Mouse (Mus musculus) intestine, embryonic 16.5 days (tissue): ENCODE data around the gene Clec16a. TPM values are rescaled to one million over a fixed set of nuclear protein-coding genes. Genes with fewer than 3 reads are reported as not detected.

ENCODE experiments used
- ATAC-seq: fragments of 200-750 bp; cut with Nextera tagmentation; 2 replicates; pipeline ENCODE4 v1.8.0; 2017; ENCODE audit warnings: moderate TSS enrichment, moderate library complexity
- H3K27ac ChIP-seq: fragments of 300-500 bp; sonication (generic); 2 replicates; pipeline ENCODE4 v1.5.1; 2014; ENCODE audit warnings: mild to moderate bottlenecking, low read length
- H3K27me3 ChIP-seq: fragments of 300-500 bp; sonication (generic); replicated peaks from 2 replicates; pipeline ENCODE4 v1.6.1; 2014; ENCODE audit warnings: low read length, control low read depth, mixed read lengths; ENCODE audit not compliant: control insufficient read depth, insufficient read depth
- H3K36me3 ChIP-seq: fragments of 300-500 bp; sonication (generic); 2 replicates; pipeline ENCODE4 v1.6.1; 2014; ENCODE audit warnings: low read length, control low read depth; ENCODE audit not compliant: control insufficient read depth, insufficient read depth
- H3K4me1 ChIP-seq: fragments of 300-500 bp; sonication (generic); 2 replicates; pipeline ENCODE4 v1.6.1; 2014; ENCODE audit warnings: low read length, control low read depth, mixed read lengths; ENCODE audit not compliant: control insufficient read depth, insufficient read depth
- H3K4me2 ChIP-seq: fragments of 300-500 bp; sonication (generic); 2 replicates; pipeline ENCODE4 v1.6.1; 2014; ENCODE audit warnings: low read depth, low read length, control low read depth
- H3K4me3 ChIP-seq: fragments of 300-500 bp; sonication (generic); 2 replicates; pipeline ENCODE4 v1.5.1; 2014; ENCODE audit warnings: mild to moderate bottlenecking, low read length
- H3K9ac ChIP-seq: fragments of 300-500 bp; sonication (generic); 2 replicates; pipeline ENCODE4 v1.6.1; 2014; ENCODE audit warnings: low read depth, low read length
- H3K9me3 ChIP-seq: fragments of 300-500 bp; sonication (generic); 2 replicates; pipeline ENCODE4 v1.6.1; 2016; ENCODE audit warnings: low read length, control low read depth; ENCODE audit not compliant: control insufficient read depth
- WGBS: fragments of 180-500 bp; shearing (Covaris S2); extraction: QIAGEN DNeasy Blood & Tissue Kit; methylation state at CpG from one replicate; pipeline ENCODE4 v1.1.7; 2014; 5-methylcytosine and 5-hydroxymethylcytosine counted together
- polyA plus RNA-seq: library from polyadenylated mRNA; unstranded; fragments of >200 nt; fragmentation: Nextera tagmentation; extraction: Ambion mirVana; gene quantifications from 2 replicates; pipeline ENCODE4 v1.2.1, GENCODE M21; 2015

Clec16a gene
- polyA plus RNA-seq, 1 experiment from 2014 or later: 24.3 TPM

GRCm38 (mm10) chr16:10785371-10786231 is 240.5 kb downstream of the Clec16a start, which contains the start of gene Socs1:
Gene Socs1, minus strand, starts transcription at chr16:10785536.
- peak within 1 kb of the TSS; percentile 99 for H3K27ac ChIP-seq
- peak within 1 kb of the TSS; percentile 86 for H3K9ac ChIP-seq
- H3K9me3 ChIP-seq: no peaks in the 10 kb centered on the region
- peaks cover 19% of the 10 kb centered on the region for H3K4me1 ChIP-seq
- H3K27me3 ChIP-seq: no peaks in the 10 kb centered on the region
- peak within 1 kb of the TSS; percentile 79 for H3K4me3 ChIP-seq
- peak; percentile 89 for ATAC-seq
- under 1% methylated on average over 59 of the region's 59 CpGs for WGBS
- H3K36me3 ChIP-seq: 0 out of 2 replicates have a peak, but pooled peaks cover 2% of the 10 kb centered on the region
- peak within 1 kb of the TSS; percentile 97 for H3K4me2 ChIP-seq

- Histone ChIP-seq H3K9me3 (no peaks in the 10 kb centered on the region), H3K4me2 (peak overlapping the region; percentile 97), H3K9ac (peak overlapping the region; percentile 86), H3K27ac (peak overlapping the region; percentile 99), H3K4me3 (peak overlapping the region; percentile 79), H3K36me3 (0 out of 2 replicates have a peak, but pooled peaks cover 2% of the 10 kb centered on the region), H3K4me1 (peaks cover 19% of the 10 kb centered on the region), H3K27me3 (no peaks in the 10 kb centered on the region)
- WGBS: 1% methylated on average over 9 of the region's 9 CpGs
- peak; percentile 36 for ATAC-seq
These were observed 241.1 kb downstream of the Clec16a start for GRCm38 (mm10) chr16:10786288-10786687.

- H3K27me3 ChIP-seq: no peaks in the 10 kb centered on the region
- H3K4me2 ChIP-seq: no peak overlapping the region
- H3K4me1 ChIP-seq: peaks cover 19% of the 10 kb centered on the region
- peak overlapping the region; percentile 99 for H3K27ac ChIP-seq
- no peak for ATAC-seq
- H3K9ac ChIP-seq: no peak overlapping the region
- H3K36me3 ChIP-seq: 0 out of 2 replicates have a peak, but pooled peaks cover 2% of the 10 kb centered on the region
- no peaks in the 10 kb centered on the region for H3K9me3 ChIP-seq
- H3K4me3 ChIP-seq: no peak overlapping the region
- 59% methylated on average over 4 of the region's 4 CpGs for WGBS
These were observed 241.8 kb downstream of the Clec16a start for GRCm38 (mm10) chr16:10786782-10787547.

GRCm38 (mm10) chr16:10787548-10788058 is 242.5 kb downstream of the Clec16a start:
- H3K9me3 ChIP-seq: no peaks in the 10 kb centered on the region
- no peaks in the 10 kb centered on the region for H3K36me3 ChIP-seq
- no peak overlapping the region for H3K27ac ChIP-seq
- no peak overlapping the region for H3K4me3 ChIP-seq
- H3K4me1 ChIP-seq: peaks cover 15% of the 10 kb centered on the region
- H3K4me2 ChIP-seq: no peak overlapping the region
- no peaks in the 10 kb centered on the region for H3K27me3 ChIP-seq
- WGBS: 80% methylated on average over 7 of the region's 7 CpGs
- no peak for ATAC-seq
- H3K9ac ChIP-seq: no peak overlapping the region

- Histone ChIP-seq H3K9ac (0 out of 2 replicates have a peak within 1 kb of the TSS, but pooled peaks have one; percentile 11), H3K36me3 (no peaks in the 10 kb centered on the region), H3K4me2 (no peak within 1 kb of the TSS), H3K4me3 (no peak within 1 kb of the TSS), H3K4me1 (peaks cover 9% of the 10 kb centered on the region), H3K27me3 (no peaks in the 10 kb centered on the region), H3K27ac (no peak within 1 kb of the TSS), H3K9me3 (no peaks in the 10 kb centered on the region)
- 45% methylated on average over 16 of the region's 16 CpGs for WGBS
- no peak for ATAC-seq
These were observed 243.1 kb downstream of the Clec16a start, which contains the start of gene Tnp2 for GRCm38 (mm10) chr16:10788271-10788670. Gene Tnp2, minus strand, starts transcription at chr16:10788660.

GRCm38 (mm10) chr16:10788866-10789265 is 243.7 kb downstream of the Clec16a start:
- no peaks in the 10 kb centered on the region for H3K9me3 ChIP-seq
- no peak for ATAC-seq
- H3K9ac ChIP-seq: no peak overlapping the region
- WGBS: 76% methylated on average over 4 of the region's 4 CpGs
- H3K4me3 ChIP-seq: no peak overlapping the region
- no peaks in the 10 kb centered on the region for H3K27me3 ChIP-seq
- H3K4me2 ChIP-seq: no peak overlapping the region
- no peaks in the 10 kb centered on the region for H3K36me3 ChIP-seq
- peaks cover 6% of the 10 kb centered on the region; the same call in 1 of the 2 replicates for H3K4me1 ChIP-seq
- no peak overlapping the region for H3K27ac ChIP-seq

- H3K27me3 ChIP-seq: no peaks in the 10 kb centered on the region; the same call in 1 of the 2 replicates
- WGBS: 83% methylated on average over 9 of the region's 9 CpGs
- no peak for ATAC-seq
These were observed 245.6 kb downstream of the Clec16a start, which contains the start of gene Prm3 for GRCm38 (mm10) chr16:10790702-10791101. Gene Prm3, minus strand, starts transcription at chr16:10790914.

More at GRCm38 (mm10) chr16:10790702-10791101, 245.6 kb downstream of the Clec16a start, which contains the start of gene Prm3:
- Histone ChIP-seq H3K9ac (no peak within 1 kb of the TSS), H3K9me3 (no peaks in the 10 kb centered on the region), H3K4me2 (no peak within 1 kb of the TSS), H3K27ac (no peak within 1 kb of the TSS), H3K36me3 (no peaks in the 10 kb centered on the region), H3K4me3 (no peak within 1 kb of the TSS), H3K4me1 (0 out of 2 replicates have a peak, but pooled peaks cover 5% of the 10 kb centered on the region)
